Mouse (Mus musculus) small intestine, adult 2 months (tissue): ENCODE results near the gene Msx3. TPM values are rescaled to one million over a fixed set of nuclear protein-coding genes. Genes with fewer than 3 reads are reported as not detected.

Experiments
- H3K27ac ChIP-seq: fragments of 200-500 bp; 2 replicates; pipeline ENCODE4 v1.5.1; 2012; ENCODE audit warnings: low read depth, low read length, control low read depth, inconsistent platforms; ENCODE audit not compliant: insufficient read depth
- H3K27me3 ChIP-seq: fragments of 200-500 bp; 2 replicates; pipeline ENCODE4 v1.6.1; 2012; ENCODE audit warnings: mild to moderate bottlenecking, moderate library complexity, low read length, inconsistent platforms; ENCODE audit not compliant: control insufficient read depth, insufficient read depth
- H3K36me3 ChIP-seq: fragments of 200-500 bp; 2 replicates; pipeline ENCODE4 v1.6.1; 2012; ENCODE audit warnings: mild to moderate bottlenecking, low read length, control low read depth, inconsistent platforms; ENCODE audit not compliant: control insufficient read depth, insufficient read depth
- H3K4me1 ChIP-seq: fragments of 200-500 bp; 2 replicates; pipeline ENCODE4 v1.6.1; 2012; ENCODE audit warnings: low read length, inconsistent platforms, mixed read lengths; ENCODE audit not compliant: control insufficient read depth, insufficient read depth, insufficient read length
- H3K4me3 ChIP-seq: fragments of 200-500 bp; 2 replicates; pipeline ENCODE4 v1.5.1; 2012; ENCODE audit warnings: low read depth, mild to moderate bottlenecking, control low read depth, inconsistent platforms, low read length, moderate library complexity
- CTCF ChIP-seq: fragments of 200-500 bp; IDR thresholded peaks from 2 replicates; pipeline ENCODE4 v1.5.1; 2012; ENCODE audit warnings: low read depth, mild to moderate bottlenecking, control low read depth, inconsistent platforms, low read length, moderate library complexity, mixed read lengths; ENCODE audit not compliant: insufficient replicate concordance, insufficient read length; ENCODE audit errors: extremely low read depth
- POLR2A ChIP-seq: fragments of 200-500 bp; IDR thresholded peaks from 2 replicates; pipeline ENCODE4 v1.6.1; 2012; ENCODE audit warnings: low read depth, mild to moderate bottlenecking, control low read depth, inconsistent platforms, low read length, moderate library complexity
- WGBS: fragments of 180-500 bp; shearing (Covaris S2); methylation state at CpG from one replicate; pipeline ENCODE4 v1.1.7; 2018; 5-methylcytosine and 5-hydroxymethylcytosine counted together
- polyA plus RNA-seq: library from polyadenylated mRNA; depleted of rRNA; stranded (reverse); fragments of >200 nt; gene quantifications from 2 replicates; pipeline ENCODE4 v1.2.3, GENCODE M21; 2012

Gene Msx3
- polyA plus RNA-seq, 1 experiment = not detected

GRCm38 (mm10) chr7:140082242-140082678 is 33.4 kb upstream of the Msx3 start, which contains the start of gene Caly:
Caly (minus strand) TSS chr7:140082548.
- Histone ChIP-seq H3K27me3 (peaks cover 20% of the 10 kb centered on the region; the same call in 1 of the 2 replicates), H3K4me3 (no peak within 1 kb of the TSS), H3K4me1 (peaks cover 4% of the 10 kb centered on the region), H3K36me3 (no peaks in the 10 kb centered on the region), H3K27ac (no peak within 1 kb of the TSS)
- TF ChIP-seq CTCF (no peak), POLR2A (no peak)
- WGBS = 7% methylated on average over 18 of the region's 18 CpGs

- TF ChIP-seq CTCF (no peak), POLR2A (no peak)
- H3K27me3 ChIP-seq = peaks cover 20% of the 10 kb centered on the region; the same call in 1 of the 2 replicates
- no peaks in the 10 kb centered on the region for H3K36me3 ChIP-seq
- H3K4me1 ChIP-seq = peaks cover 4% of the 10 kb centered on the region
- 34% methylated on average over 20 of the region's 20 CpGs for WGBS
- no peak overlapping the region for H3K27ac ChIP-seq
- H3K4me3 ChIP-seq = no peak overlapping the region
Observed at GRCm38 (mm10) chr7:140081408-140082241, 32.7 kb upstream of the Msx3 start.

DNA sequence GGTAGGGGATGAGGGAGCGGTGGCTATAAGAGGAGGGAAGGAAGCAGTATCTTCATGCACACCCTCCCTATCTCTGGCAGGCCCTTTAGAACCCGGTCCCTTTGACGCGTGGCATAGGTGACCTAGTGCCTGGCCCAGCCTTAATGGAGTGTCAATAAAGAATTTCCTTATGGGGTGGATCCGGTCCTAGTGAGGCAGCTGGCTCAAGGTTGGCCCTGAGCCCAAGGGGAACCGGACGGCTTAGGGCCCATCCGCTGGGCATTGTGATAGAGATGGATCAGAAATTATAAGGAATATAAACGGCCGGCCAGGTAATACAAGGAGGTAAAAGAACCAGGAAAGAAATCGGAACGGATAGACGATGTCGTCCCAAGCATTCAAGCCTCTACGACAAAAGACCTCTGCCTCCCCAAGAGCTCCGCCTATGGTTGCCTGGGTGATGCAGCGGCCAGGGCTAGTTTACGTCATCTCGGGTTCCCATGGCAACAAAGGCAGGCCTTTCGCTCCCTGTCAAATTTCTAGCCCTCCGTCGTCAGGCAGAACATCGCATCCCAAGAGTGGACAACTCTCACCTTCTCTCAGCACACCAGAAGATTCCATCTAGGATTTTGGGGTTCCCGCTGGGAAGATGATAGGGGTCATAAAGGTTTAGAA is 31.7 kb upstream of the Msx3 start:
- no peak overlapping the region for H3K27ac ChIP-seq
- no peak for TF ChIP-seq CTCF
- TF ChIP-seq POLR2A = no peak
- H3K36me3 ChIP-seq = no peaks in the 10 kb centered on the region
- 0 out of 2 replicates have a peak overlapping the region, but pooled peaks have one; percentile 3 for H3K4me3 ChIP-seq
- peaks cover 20% of the 10 kb centered on the region; the same call in 1 of the 2 replicates for H3K27me3 ChIP-seq
- peaks cover 4% of the 10 kb centered on the region for H3K4me1 ChIP-seq
- 2% methylated on average over 24 of the region's 24 CpGs for whole genome bisulfite sequencing

DNA sequence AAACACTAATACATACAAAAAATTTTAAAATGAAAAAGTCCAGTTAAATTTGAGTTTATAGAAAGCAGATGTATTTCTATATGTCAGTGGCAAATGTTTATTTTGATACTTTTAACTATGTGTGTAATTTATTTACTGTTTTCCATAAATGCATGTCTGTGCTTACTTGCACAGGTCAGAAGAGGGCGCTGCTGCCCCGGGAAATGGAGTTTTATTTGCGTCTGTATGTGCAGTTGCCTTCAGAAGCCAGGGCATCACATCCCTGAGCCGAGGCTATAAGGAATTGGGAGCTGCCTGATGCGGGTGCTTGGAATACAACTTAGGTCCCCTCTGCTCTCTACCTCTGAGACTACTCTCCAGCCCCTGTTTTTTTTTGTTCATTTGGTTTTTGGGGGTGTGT is 29.8 kb upstream of the Msx3 start:
- WGBS = 3% methylated on average over 5 of the region's 5 CpGs

GRCm38 (mm10) chr7:140077698-140078097 is 28.8 kb upstream of the Msx3 start:
- H3K27ac ChIP-seq = no peak overlapping the region
- no peak for TF ChIP-seq POLR2A
- TF ChIP-seq CTCF = no peak
- no peaks in the 10 kb centered on the region for H3K36me3 ChIP-seq
- H3K27me3 ChIP-seq = peaks cover 20% of the 10 kb centered on the region; the same call in 1 of the 2 replicates
- no peak overlapping the region for H3K4me3 ChIP-seq
- WGBS = 36% methylated on average over 6 of the region's 6 CpGs
- H3K4me1 ChIP-seq = peaks cover 4% of the 10 kb centered on the region

More for the DNA sequence above, 29.8 kb upstream of the Msx3 start:
- Histone ChIP-seq H3K27ac (no peak overlapping the region), H3K36me3 (no peaks in the 10 kb centered on the region), H3K4me1 (peaks cover 4% of the 10 kb centered on the region), H3K27me3 (peaks cover 20% of the 10 kb centered on the region; the same call in 1 of the 2 replicates), H3K4me3 (no peak overlapping the region)
- TF ChIP-seq CTCF = peak; percentile 83
- TF ChIP-seq POLR2A = no peak

GRCm38 (mm10) chr7:140070042-140070711 is 21.3 kb upstream of the Msx3 start:
- Histone ChIP-seq H3K27me3 (no peaks in the 10 kb centered on the region), H3K36me3 (no peaks in the 10 kb centered on the region), H3K27ac (no peak overlapping the region), H3K4me1 (no peaks in the 10 kb centered on the region), H3K4me3 (peak overlapping the region; percentile 35)
- WGBS = 36% methylated on average over 39 of the region's 39 CpGs
- TF ChIP-seq POLR2A (no peak), CTCF (no peak)

GRCm38 (mm10) chr7:140067397-140067796 is 18.5 kb upstream of the Msx3 start:
- H3K4me3 ChIP-seq = no peak overlapping the region
- H3K27me3 ChIP-seq = peaks cover 2% of the 10 kb centered on the region; the same call in 1 of the 2 replicates
- no peaks in the 10 kb centered on the region for H3K36me3 ChIP-seq
- TF ChIP-seq POLR2A = no peak
- TF ChIP-seq CTCF = no peak
- H3K4me1 ChIP-seq = no peaks in the 10 kb centered on the region
- H3K27ac ChIP-seq = no peak overlapping the region
- WGBS = 36% methylated on average over 6 of the region's 6 CpGs
